Mouse (Mus musculus): ENCODE results near the gene Rab7b.

Rab7b gene

DNA sequence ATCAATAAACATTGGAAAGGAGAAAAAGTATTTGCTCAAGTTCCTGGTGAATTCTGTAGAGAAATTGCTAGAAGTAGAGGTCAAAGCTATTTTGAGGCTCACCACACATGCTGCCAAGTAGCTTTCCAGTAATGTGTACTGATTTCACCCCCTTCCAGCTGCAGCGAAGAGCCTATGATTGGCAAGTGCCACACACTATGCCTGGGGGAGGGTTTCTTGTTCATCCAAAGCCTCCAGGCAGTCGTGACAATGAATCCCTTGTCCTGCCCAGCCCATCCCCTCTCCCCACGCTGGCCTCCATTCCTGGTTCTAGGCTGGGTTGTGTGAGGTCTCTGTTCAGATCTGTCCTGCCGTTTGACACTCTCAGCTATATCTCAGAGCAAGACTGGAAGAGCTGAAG, 7.8 kb downstream of the Rab7b start:
- DNase-seq, result no peak

DNA sequence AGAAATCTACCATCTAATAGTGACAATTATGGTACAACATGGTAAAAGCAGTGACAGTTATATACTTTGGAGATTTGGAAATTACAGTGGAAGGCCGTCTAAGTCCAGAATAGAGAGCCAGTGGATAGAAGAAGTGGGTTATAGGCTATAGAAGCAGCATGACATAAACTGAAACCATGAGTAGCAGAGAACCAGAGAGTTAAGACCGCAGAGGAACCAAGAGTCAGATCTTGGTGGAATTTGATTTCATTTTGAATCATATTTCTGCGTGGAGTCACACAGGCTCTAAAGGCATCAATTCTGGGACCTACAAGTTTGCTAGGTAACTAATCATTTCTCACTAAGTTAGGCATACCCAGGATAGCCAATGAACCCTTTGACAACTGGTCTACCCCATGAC, 10.3 kb downstream of the Rab7b start:
- DNase-seq, result no peak

- DNase-seq, result no peak
Measured at GRCm38 (mm10) chr1:131699642-131700041, 11.1 kb downstream of the Rab7b start.

DNA sequence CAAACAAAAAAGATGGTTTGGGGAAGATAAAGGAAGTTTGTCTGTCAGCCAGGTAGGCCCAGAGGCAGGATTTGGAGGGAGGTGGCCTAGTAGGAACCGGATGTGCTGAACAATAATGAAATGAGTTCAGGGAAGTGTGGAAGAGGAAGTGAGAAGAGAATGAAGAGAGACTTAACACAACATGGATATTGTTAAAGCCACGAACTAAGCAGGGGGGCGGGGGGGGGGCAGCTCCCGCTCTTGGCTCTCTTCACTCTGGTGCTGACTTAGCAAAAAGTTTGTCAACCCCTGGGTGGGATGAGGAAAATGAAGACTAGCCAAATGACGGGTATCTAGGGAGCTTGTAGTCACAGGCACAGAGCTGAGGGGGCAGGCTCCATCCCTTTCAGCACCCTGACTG, 12.0 kb downstream of the Rab7b start:
- no peak for DNase-seq

DNA sequence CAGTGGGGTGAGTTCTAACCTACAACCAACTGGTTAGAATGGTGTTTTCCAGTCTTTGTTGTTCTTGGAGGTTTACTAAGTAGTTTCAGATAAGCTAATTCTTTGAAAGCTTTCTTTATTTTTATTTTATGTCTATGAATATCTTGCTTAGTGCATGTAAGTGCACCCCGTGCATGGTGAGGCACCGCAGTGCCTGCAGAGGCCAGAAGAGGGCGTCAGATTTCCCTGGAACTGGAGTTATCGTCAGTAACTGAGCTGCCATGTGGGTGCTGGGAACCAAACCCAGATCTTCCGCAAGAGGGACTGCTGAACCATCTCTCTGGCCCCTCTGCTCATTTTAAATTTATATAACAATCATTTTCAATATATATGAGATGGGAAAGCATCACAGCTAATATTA, 12.9 kb downstream of the Rab7b start:
- no peak for DNase-seq

GRCm38 (mm10) chr1:131702094-131702766, 13.7 kb downstream of the Rab7b start:
- no peak for DNase-seq

- DNase-seq, result no peak
Measured at GRCm38 (mm10) chr1:131703482-131703881, 15.0 kb downstream of the Rab7b start.

DNA sequence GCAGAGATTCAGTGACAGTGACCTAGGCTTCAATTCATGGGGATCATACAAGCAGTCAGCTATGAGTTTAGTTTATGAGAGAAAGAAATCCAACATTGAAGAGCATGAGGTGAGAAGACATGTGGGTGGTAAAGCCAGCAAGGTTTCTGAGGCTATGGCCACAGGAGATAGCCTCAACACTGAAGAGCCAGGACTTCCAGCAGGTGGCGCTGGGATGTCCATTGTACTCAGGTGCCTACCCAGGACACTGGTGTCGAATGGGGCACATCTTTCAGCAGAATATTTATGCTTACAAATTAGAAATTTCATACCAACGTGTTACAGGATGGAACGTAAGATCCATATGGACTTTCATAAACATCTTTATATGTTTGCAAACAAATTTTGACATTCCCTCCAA, 19.8 kb downstream of the Rab7b start:
- DNase-seq, result peak in 1 of 2 experiments; percentile 14

DNA sequence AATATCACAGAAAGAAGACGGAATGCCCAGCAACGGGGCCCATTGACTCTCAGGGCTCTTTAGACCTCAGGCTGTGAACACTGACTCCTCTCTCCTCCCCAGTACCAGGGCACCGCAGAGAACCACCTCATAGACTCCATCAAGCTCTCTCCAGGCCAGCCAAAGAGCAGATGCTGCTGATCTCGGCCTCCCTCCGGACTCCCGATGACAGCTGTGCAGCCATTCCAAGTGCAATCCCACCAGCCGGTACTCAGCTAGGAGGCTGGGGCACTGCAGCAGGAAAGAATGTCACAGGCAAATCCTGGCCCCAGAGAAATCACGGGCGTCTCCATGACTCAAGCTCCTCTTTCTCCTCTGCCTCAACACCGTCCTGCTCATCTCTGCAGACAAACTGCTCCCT, 23.0 kb downstream of the Rab7b start:
- DNase-seq, result no peak

- peak in 1 of 2 experiments; percentile 48 for DNase-seq
Measured at GRCm38 (mm10) chr1:131712386-131712785, 23.9 kb downstream of the Rab7b start.

DNA sequence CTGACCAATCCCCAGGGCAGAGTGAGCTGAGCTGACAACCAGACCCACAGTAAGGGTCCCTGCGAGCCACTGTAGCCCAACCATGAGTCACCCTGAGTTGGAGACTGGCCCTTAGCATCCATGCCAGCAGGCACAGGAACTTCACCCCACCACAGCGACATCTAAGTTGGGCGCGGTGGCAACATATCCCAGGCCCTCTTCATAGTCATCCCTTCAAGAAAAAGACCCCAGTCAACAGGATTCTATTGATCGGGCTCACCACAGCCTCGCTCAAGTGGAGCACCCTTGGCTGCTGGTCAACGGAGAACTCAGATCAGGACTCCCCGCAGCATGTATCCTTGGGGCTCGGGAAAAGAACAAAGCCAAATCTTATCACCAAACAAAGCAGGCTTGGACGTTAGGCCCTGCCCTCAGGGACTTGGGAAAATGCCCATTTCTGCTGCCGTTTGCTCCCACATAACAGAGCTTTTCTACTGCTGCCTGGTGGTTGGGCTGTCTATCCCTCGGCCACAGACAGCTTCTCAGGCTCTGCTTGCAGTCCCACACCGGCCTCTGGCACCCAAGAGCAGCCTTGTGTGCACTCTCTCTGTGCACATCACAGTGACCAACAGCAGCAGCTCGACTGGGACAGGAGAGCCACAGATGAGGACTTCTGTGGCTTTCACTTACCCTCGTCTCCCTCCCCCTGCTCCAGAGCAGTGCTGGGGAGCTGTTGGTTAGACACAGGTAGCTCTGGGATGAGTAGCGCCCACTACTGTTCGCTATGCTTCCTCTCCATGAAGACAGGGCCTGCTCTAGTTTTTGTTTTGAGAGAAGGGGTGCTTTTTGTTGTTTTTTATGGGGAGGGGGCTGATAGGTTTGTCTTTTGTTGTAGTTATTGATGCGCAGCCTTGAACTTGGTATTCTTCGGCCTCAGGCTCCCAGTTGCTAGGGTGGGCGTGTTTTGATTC, 26.2 kb downstream of the Rab7b start:
- DNase-seq, result no peak

GRCm38 (mm10) chr1:131718952-131719694, 30.6 kb downstream of the Rab7b start:
- peak in 1 of 2 experiments; percentile 20 for DNase-seq

- DNase-seq, result no peak
Measured at GRCm38 (mm10) chr1:131721989-131722388, 33.5 kb downstream of the Rab7b start.

- DNase-seq, result no peak
Measured at GRCm38 (mm10) chr1:131723549-131723948, 35.1 kb downstream of the Rab7b start.

DNA sequence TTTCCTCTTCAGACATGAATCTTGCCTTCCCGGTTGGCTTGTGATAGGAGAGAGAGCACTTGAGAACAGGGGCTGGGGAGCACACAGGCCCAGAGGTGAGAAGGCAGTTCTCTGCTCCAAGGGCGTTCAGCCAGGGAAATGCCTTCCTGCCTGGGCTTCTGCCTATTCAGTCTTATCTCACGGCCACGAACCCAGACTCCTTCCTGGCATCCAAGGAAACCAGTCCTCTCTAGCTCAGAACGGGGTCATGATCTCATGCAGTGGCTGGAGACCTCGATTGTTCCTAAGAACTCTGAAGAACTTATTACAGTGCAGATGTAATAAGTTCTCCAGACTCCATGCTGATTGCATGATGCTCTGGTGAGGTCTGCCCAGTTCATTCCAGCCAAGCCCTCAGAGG, 38.1 kb downstream of the Rab7b start:
- no peak for DNase-seq

GRCm38 (mm10) chr1:131730639-131731437, 42.3 kb downstream of the Rab7b start:
- no peak for DNase-seq

- no peak for DNase-seq
Measured at GRCm38 (mm10) chr1:131733474-131734180, 45.1 kb downstream of the Rab7b start.

- DNase-seq, result no peak
Measured at GRCm38 (mm10) chr1:131734657-131735273, 46.3 kb downstream of the Rab7b start.

DNA sequence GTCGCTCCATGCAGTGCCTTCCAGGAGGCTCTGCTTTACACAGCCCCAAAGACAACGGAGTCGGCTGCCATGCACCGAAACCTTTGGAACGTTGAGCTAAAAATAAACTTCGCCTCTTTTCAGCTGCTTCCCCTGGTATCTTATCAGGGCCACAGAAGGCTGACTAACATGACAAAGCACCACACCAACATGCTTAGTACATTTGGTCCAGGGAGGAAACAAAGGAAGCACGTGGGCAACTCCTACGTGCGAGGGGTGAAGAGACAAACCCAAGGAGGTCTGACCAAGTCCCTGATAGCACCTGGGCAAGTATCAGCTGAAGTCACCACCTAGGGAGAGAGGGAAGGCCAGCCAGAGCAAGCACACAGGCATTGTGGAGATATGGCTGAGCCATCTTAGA, 48.0 kb downstream of the Rab7b start:
- DNase-seq, result no peak

GRCm38 (mm10) chr1:131737269-131737668, 48.8 kb downstream of the Rab7b start:
- peak in 1 of 2 experiments; percentile 15 for DNase-seq

DNA sequence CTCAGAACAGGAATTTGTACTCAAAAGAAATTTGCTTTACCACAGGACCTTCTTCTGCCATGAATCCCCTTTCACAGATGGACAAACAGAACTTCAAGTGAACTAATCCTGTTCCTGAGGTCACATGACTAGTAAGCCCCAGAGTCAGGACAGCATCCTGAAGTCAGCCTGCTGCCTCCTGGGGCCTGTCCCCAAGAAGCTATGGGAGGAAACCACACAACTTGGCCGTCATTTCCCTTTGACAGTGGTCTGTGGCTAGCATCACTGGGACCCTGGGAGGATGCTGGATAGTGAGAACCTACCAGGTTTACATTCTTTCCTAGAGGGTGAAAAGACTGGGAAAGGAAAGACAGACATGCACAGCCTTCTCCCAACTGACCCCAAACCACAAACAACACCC, 50.3 kb downstream of the Rab7b start:
- DNase-seq, result no peak

Data from thymus, adult 18-20 months (tissue).